Mouse (Mus musculus): ENCODE measurements around the gene Lbhd2.

The Lbhd2 gene

GRCm38 (mm10) chr12:111404880-111405279, 1.7 kb upstream of the Lbhd2 start:
- DNase-seq (ENCODE audit: low read depth, low spot score), result no peak

- DNase-seq (ENCODE audit: low read depth, low spot score), result no peak
Observed at GRCm38 (mm10) chr12:111409583-111409982, 3.0 kb downstream of the Lbhd2 start.

DNA sequence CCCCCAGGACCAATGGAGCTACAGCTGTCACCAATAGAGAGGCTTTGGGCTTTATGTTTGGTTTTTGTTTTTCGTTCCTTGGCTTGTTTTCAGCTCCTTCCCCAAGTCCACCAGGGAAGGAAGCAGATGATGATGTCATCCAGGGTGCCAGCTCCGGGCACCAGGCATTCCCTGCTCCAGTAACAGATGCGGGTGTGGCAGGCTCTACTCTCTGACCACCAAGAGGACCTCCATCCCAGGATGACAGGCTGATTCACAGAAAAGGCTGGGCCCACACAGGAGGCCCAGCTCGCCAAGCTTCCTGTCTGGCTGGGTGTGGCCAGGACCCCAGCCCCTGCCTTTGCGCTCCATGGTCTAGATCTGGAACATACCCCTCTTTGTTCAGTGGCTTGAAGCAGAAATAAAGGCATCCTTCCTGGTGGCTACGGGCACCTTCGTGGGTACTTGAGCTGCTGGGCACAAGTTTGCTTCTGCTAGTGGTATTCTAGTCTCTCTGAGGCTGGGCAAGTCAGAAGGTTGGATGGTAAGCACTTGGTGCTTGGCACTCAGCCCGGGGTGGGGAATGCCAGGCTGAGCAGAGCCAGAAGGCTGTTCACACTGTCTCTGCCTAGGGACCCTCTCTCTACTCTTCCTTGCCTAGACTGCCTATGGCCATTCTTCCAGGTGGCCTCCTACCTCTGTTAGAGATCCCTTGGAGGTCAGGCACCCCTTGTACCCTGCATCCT, 5.2 kb downstream of the Lbhd2 start:
- DNase-seq (ENCODE audit: low read depth, low spot score), result no peak

- no peak for DNase-seq (ENCODE audit: low read depth, low spot score)
Observed at GRCm38 (mm10) chr12:111412581-111413284, 6.1 kb downstream of the Lbhd2 start.

GRCm38 (mm10) chr12:111413300-111413699, 6.7 kb downstream of the Lbhd2 start:
- no peak for DNase-seq (ENCODE audit: low read depth, low spot score)

- no peak for DNase-seq (ENCODE audit: low read depth, low spot score)
Observed at GRCm38 (mm10) chr12:111416921-111417779, 10.5 kb downstream of the Lbhd2 start, which contains the start of gene Exoc3l4. Gene Exoc3l4, plus strand, starts transcription at chr12:111417017.

DNA sequence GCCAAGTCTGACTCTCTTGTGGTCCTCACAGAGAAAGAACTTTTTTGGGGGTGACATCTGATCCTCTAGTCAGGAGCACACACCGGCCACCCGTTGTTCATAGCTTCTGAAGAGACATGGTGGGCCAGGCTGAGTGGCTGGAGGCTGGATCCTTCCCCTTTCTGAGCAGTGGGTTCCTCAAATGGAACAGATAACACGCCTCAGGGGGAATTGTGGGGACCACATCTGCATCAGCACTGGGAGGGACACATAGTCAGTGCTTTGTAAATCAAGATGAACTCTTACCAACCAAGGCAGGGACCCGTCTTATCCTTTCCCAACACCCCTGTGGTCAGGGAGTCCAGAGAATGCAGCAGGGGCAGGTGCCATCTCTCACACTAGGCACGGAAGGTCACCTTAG, 13.3 kb downstream of the Lbhd2 start:
- no peak for DNase-seq (ENCODE audit: low read depth, low spot score)

GRCm38 (mm10) chr12:111420946-111421709, 14.5 kb downstream of the Lbhd2 start:
- DNase-seq (ENCODE audit: low read depth, low spot score), result no peak

DNA sequence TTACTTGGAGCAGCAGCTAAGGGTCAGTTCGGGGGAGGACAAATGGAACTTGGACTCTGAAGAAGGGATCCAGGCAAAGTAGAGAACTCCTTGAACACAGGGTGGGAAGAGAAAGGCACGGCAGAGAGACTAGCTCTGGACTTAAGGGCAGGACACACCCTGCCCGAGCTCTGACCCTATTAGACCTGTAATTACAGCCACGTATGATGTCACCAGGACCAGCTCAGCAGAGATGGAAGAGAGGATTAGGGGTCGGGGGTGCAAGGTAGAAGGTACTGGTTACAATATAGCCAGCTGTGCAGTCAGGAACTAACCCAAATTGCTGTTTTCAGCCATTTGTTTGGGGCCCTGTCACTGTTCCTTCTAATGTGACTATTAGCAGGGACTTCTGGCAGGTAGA, 16.2 kb downstream of the Lbhd2 start:
- DNase-seq (ENCODE audit: low read depth, low spot score), result no peak

GRCm38 (mm10) chr12:111423570-111424129, 17.0 kb downstream of the Lbhd2 start:
- no peak for DNase-seq (ENCODE audit: low read depth, low spot score)

DNA sequence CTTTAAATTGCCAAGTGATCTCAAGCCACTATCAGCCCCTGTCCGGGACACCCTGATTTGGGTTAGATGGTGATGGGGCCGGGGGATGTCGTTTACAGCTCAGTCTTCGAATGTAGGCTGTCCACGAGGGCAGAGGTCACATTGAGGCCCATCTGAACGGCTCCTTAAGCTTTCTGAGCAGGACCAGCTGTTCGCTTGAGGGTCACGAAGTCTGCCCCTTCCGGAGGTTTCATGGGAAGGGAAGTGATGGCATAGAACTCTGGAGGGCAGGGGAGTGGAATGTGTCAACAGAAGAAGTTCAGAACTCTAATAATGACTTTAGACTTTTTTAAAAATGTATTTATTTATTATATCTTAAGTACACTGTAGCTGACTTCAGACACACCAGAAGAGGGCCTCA, 17.9 kb downstream of the Lbhd2 start:
- DNase-seq (ENCODE audit: low read depth, low spot score), result no peak

- no peak for DNase-seq (ENCODE audit: low read depth, low spot score)
Observed at GRCm38 (mm10) chr12:111425258-111425657, 18.6 kb downstream of the Lbhd2 start.

DNA sequence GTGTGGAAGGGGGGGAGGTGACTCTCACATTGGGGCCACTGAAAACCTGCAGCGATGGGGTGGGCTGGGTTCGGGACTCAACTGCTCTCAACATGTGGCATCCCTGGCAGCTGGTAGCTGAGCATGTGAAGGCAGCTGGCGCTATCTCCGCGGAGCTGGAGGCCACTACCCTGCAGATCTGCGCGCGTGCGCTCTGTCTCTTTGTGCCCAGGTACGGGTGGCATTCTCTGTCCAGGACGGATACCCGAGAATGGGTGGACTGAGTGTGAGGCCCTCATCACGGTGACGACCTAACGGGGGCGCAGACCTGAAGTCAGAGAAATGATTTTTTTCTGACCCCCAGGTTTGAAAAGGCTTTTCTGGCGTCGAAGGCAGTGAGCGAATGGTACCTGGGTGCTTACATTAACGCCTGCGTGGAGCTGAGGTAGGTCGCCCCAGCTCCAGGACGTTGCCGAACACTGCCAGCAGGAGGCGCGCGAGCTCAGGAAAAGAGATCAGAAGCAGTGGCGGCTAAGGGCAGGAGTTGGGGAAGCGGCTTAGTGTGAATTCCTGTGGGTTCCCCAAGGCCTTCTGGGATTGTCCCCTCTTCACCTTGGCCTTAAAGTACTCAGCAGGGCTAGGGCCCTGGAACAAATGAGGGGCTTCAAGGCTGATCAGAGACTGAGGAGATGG, 19.3 kb downstream of the Lbhd2 start:
- no peak for DNase-seq (ENCODE audit: low read depth, low spot score)

GRCm38 (mm10) chr12:111427438-111428113, 21.0 kb downstream of the Lbhd2 start:
- DNase-seq (ENCODE audit: low read depth, low spot score), result no peak

GRCm38 (mm10) chr12:111428364-111428763, 21.8 kb downstream of the Lbhd2 start:
- no peak for DNase-seq (ENCODE audit: low read depth, low spot score)

- no peak for DNase-seq (ENCODE audit: low read depth, low spot score)
Observed at GRCm38 (mm10) chr12:111428961-111429911, 22.6 kb downstream of the Lbhd2 start.

- no peak for DNase-seq (ENCODE audit: low read depth, low spot score)
Observed at GRCm38 (mm10) chr12:111430049-111430867, 23.6 kb downstream of the Lbhd2 start.
